Mouse (Mus musculus) testis, adult 2 months (tissue): ENCODE measurements around the gene Slc1a7.

Source experiments
- CTCF ChIP-seq: fragments of 200-500 bp; IDR thresholded peaks from 2 replicates; pipeline ENCODE4 v1.5.1; 2012; ENCODE audit warnings: low read depth, mild to moderate bottlenecking, inconsistent platforms, low read length, moderate library complexity; ENCODE audit not compliant: control insufficient read depth, insufficient read depth, insufficient replicate concordance
- POLR2A ChIP-seq: fragments of 200-500 bp; IDR thresholded peaks from 2 replicates; pipeline ENCODE4 v1.6.1; 2012; ENCODE audit warnings: low read depth, mild to moderate bottlenecking, inconsistent platforms, low read length, moderate library complexity; ENCODE audit not compliant: control insufficient read depth

- TF ChIP-seq POLR2A (no peak), CTCF (no peak)
Measured at GRCm38 (mm10) chr4:107928726-107929125, 39.4 kb upstream of the Slc1a7 start.
